Mouse (Mus musculus) MEL (cell line): ENCODE measurements around the gene Cemip2. TPM values are rescaled to one million over a fixed set of nuclear protein-coding genes. Genes with fewer than 3 reads are reported as not detected.

ENCODE experiments used
- DNase-seq: peaks from one replicate; pipeline ENCODE4 v3.0.0; 2011; ENCODE audit warnings: low read depth, low spot score
- H3K27ac ChIP-seq: 2 replicates; pipeline ENCODE4 v1.5.1; 2012; ENCODE audit warnings: low read depth, mild to moderate bottlenecking, control low read depth, low read length, moderate library complexity; ENCODE audit not compliant: control insufficient read depth
- H3K27me3 ChIP-seq, 2 experiments: fragments of 150-350 bp in 1 of 2; sonication (generic) in 1 of 2; 2 replicates each; pipeline ENCODE4 v1.6.1; 2012; ENCODE audit warnings: low read length in 2 of 2, mild to moderate bottlenecking in 2 of 2, improper control_type of control experiment in 1 of 2, moderate library complexity in 1 of 2; ENCODE audit not compliant: insufficient read depth in 2 of 2, control insufficient read depth in 1 of 2
- H3K36me3 ChIP-seq, 2 experiments: 2 replicates each; pipeline ENCODE4 v1.6.1; 2012 to 2014; ENCODE audit warnings: low read length in 2 of 2, improper control_type of control experiment in 1 of 2, inconsistent platforms in 1 of 2, mild to moderate bottlenecking in 1 of 2; ENCODE audit not compliant: insufficient read depth in 2 of 2, control insufficient read depth in 1 of 2
- H3K4me1 ChIP-seq, 2 experiments: fragments of 150-350 bp in 1 of 2; sonication (generic) in 1 of 2; 2 replicates each; pipeline ENCODE4 v1.6.1; 2012; ENCODE audit warnings: low read length in 2 of 2, improper control_type of control experiment in 1 of 2, mild to moderate bottlenecking in 1 of 2; ENCODE audit not compliant: insufficient read depth in 2 of 2, control insufficient read depth in 1 of 2
- H3K4me3 ChIP-seq, 2 experiments: fragments of 150-350 bp in 1 of 2; sonication (generic) in 1 of 2; 2 replicates each; pipeline ENCODE4 v1.5.1; 2012; ENCODE audit warnings: low read depth in 2 of 2, low read length in 2 of 2, mild to moderate bottlenecking in 2 of 2, moderate library complexity in 2 of 2, control low read depth in 1 of 2, improper control_type of control experiment in 1 of 2; ENCODE audit not compliant: control insufficient read depth in 1 of 2, insufficient read depth in 1 of 2
- H3K79me2 ChIP-seq: 2 replicates; pipeline ENCODE4 v1.6.1; 2012; ENCODE audit warnings: mild to moderate bottlenecking, low read length, moderate library complexity; ENCODE audit not compliant: control insufficient read depth, poor library complexity, insufficient read depth
- H3K9ac ChIP-seq: 2 replicates; pipeline ENCODE4 v1.6.1; 2012; ENCODE audit warnings: low read depth, mild to moderate bottlenecking, control low read depth, low read length, moderate library complexity; ENCODE audit not compliant: control insufficient read depth, poor library complexity, severe bottlenecking
- H3K9me3 ChIP-seq: fragments of 150-350 bp; sonication (generic); replicated peaks from 2 replicates; pipeline ENCODE4 v1.6.1; 2012; ENCODE audit warnings: mild to moderate bottlenecking, low read length, improper control_type of control experiment, moderate library complexity; ENCODE audit not compliant: insufficient read depth
- CHD2 ChIP-seq: IDR thresholded peaks from 2 replicates; pipeline ENCODE4 v1.6.1; 2011; ENCODE audit warnings: low read length, improper control_type of control experiment
- E2F4 ChIP-seq: IDR thresholded peaks from 2 replicates; pipeline ENCODE4 v1.6.1; 2011; ENCODE audit warnings: low read depth, low read length, improper control_type of control experiment, borderline replicate concordance
- ELF1 ChIP-seq: IDR thresholded peaks from 2 replicates; pipeline ENCODE4 v1.6.1; 2014; ENCODE audit warnings: low read depth, mild to moderate bottlenecking, inconsistent platforms, low read length, improper control_type of control experiment, moderate library complexity
- GABPA ChIP-seq: IDR thresholded peaks from 2 replicates; pipeline ENCODE4 v1.6.1; 2012; ENCODE audit warnings: low read depth, mild to moderate bottlenecking, inconsistent platforms, low read length, improper control_type of control experiment, moderate library complexity
- GATA1 ChIP-seq: IDR thresholded peaks from 2 replicates; pipeline ENCODE4 v1.6.1; 2011; ENCODE audit warnings: low read depth, low read length, improper control_type of control experiment
- KAT2A ChIP-seq: conservative IDR thresholded peaks from 2 replicates; pipeline ENCODE4 v1.6.1; 2012; ENCODE audit warnings: low read depth, low read length, improper control_type of control experiment, inconsistent platforms
- MAFK ChIP-seq: IDR thresholded peaks from 2 replicates; pipeline ENCODE4 v1.6.1; 2011; ENCODE audit warnings: low read depth, mild to moderate bottlenecking, low read length, improper control_type of control experiment, borderline replicate concordance
- MAX ChIP-seq: IDR thresholded peaks from 2 replicates; pipeline ENCODE4 v1.6.1; 2011; ENCODE audit warnings: low read length, improper control_type of control experiment
- MAZ ChIP-seq: IDR thresholded peaks from 2 replicates; pipeline ENCODE4 v1.6.1; 2012; ENCODE audit warnings: low read depth, mild to moderate bottlenecking, inconsistent platforms, low read length, improper control_type of control experiment
- MEF2A ChIP-seq: IDR thresholded peaks from 2 replicates; pipeline ENCODE4 v1.6.1; 2014; ENCODE audit warnings: low read depth, mild to moderate bottlenecking, inconsistent platforms, low read length, improper control_type of control experiment; ENCODE audit not compliant: poor library complexity, insufficient replicate concordance, severe bottlenecking; ENCODE audit errors: extremely low read depth
- POLR2AphosphoS5 ChIP-seq: IDR thresholded peaks from 2 replicates; pipeline ENCODE4 v1.6.1; 2012; ENCODE audit warnings: low read depth, borderline replicate concordance, mild to moderate bottlenecking, inconsistent platforms, low read length, moderate library complexity, mixed read lengths
- RAD21 ChIP-seq: IDR thresholded peaks from 2 replicates; pipeline ENCODE4 v1.6.1; 2011; ENCODE audit warnings: mild to moderate bottlenecking, low read depth, low read length, improper control_type of control experiment
- RCOR1 ChIP-seq: IDR thresholded peaks from 2 replicates; pipeline ENCODE4 v1.6.1; 2012; ENCODE audit warnings: low read depth, mild to moderate bottlenecking, inconsistent platforms, low read length, improper control_type of control experiment
- SIN3A ChIP-seq: IDR thresholded peaks from 2 replicates; pipeline ENCODE4 v1.6.1; 2012; ENCODE audit warnings: low read length, improper control_type of control experiment, inconsistent platforms
- SMC3 ChIP-seq: IDR thresholded peaks from 2 replicates; pipeline ENCODE4 v1.6.1; 2011; ENCODE audit warnings: low read depth, low read length, improper control_type of control experiment
- TAL1 ChIP-seq: IDR thresholded peaks from 2 replicates; pipeline ENCODE4 v1.6.1; 2012; ENCODE audit warnings: mild to moderate bottlenecking, inconsistent platforms, low read length, moderate library complexity, mixed read lengths
- TBP ChIP-seq: IDR thresholded peaks from 2 replicates; pipeline ENCODE4 v1.8.0; 2011; ENCODE audit warnings: low read depth, low read length, improper control_type of control experiment
- TCF12 ChIP-seq: IDR thresholded peaks from 2 replicates; pipeline ENCODE4 v1.6.1; 2014; ENCODE audit warnings: low read depth, mild to moderate bottlenecking, inconsistent platforms, low read length, improper control_type of control experiment, moderate library complexity
- UBTF ChIP-seq: IDR thresholded peaks from 2 replicates; pipeline ENCODE4 v1.6.1; 2012; ENCODE audit warnings: low read depth, mild to moderate bottlenecking, inconsistent platforms, low read length, improper control_type of control experiment, moderate library complexity, borderline replicate concordance; ENCODE audit not compliant: insufficient read depth
- USF1 ChIP-seq: IDR thresholded peaks from 2 replicates; pipeline ENCODE4 v1.6.1; 2014; ENCODE audit warnings: low read depth, mild to moderate bottlenecking, inconsistent platforms, low read length, improper control_type of control experiment, moderate library complexity
- ZC3H11A ChIP-seq: IDR thresholded peaks from 2 replicates; pipeline ENCODE4 v1.6.1; 2012; ENCODE audit warnings: low read depth, mild to moderate bottlenecking, inconsistent platforms, low read length, improper control_type of control experiment
- polyA plus RNA-seq, 2 experiments: library from polyadenylated mRNA; stranded (reverse) in 1 of 2; unstranded in 1 of 2; fragments of >175 nt in 1 of 2; fragments of >200 nt in 1 of 2; gene quantifications; 2 replicates each; pipeline versions ENCODE4 v1.2.1 to v1.2.4; 2012; ENCODE audit warnings: low replicate concordance in 2 of 2, low read depth in 1 of 2; ENCODE audit not compliant: insufficient read length in 2 of 2, insufficient read depth in 1 of 2, missing spikeins in 1 of 2
- total RNA-seq: library from RNA; depleted of rRNA; stranded (reverse); fragments of 300-350 nt; gene quantifications from 2 replicates; pipeline ENCODE4 v1.2.3, GENCODE M21; 2012

Gene Cemip2
- total and polyA plus RNA-seq, 3 experiments: 5.0 to 5.9 TPM; not detected in 1

GRCm38 (mm10) chr19:21805305-21805704 is 27.2 kb downstream of the Cemip2 start:
- H3K9ac ChIP-seq: no peak overlapping the region
- no peaks in the 10 kb centered on the region for H3K27me3 ChIP-seq
- H3K4me1 ChIP-seq: no peaks in the 10 kb centered on the region
- peaks cover 0 to 2% of the 10 kb centered on the region in 2 experiments; a peak in 2 of 4 replicates for H3K36me3 ChIP-seq
- H3K4me3 ChIP-seq: no peak overlapping the region
- TF ChIP-seq MAFK: no peak
- TF ChIP-seq TBP: no peak
- TF ChIP-seq MAZ: no peak
- TF ChIP-seq E2F4: no peak
- TF ChIP-seq CHD2: no peak
- TF ChIP-seq MEF2A: no peak
- no peak for TF ChIP-seq RCOR1
- no peak for TF ChIP-seq TAL1
- TF ChIP-seq MAX: no peak
- TF ChIP-seq GABPA: no peak
- no peak for TF ChIP-seq TCF12
- no peak for TF ChIP-seq ELF1
- TF ChIP-seq, all 39 proteins: peak for 0
- H3K9me3 ChIP-seq: no peaks in the 10 kb centered on the region
- no peak overlapping the region for H3K27ac ChIP-seq
- no peaks in the 10 kb centered on the region for H3K79me2 ChIP-seq
- DNase-seq: no peak

DNA sequence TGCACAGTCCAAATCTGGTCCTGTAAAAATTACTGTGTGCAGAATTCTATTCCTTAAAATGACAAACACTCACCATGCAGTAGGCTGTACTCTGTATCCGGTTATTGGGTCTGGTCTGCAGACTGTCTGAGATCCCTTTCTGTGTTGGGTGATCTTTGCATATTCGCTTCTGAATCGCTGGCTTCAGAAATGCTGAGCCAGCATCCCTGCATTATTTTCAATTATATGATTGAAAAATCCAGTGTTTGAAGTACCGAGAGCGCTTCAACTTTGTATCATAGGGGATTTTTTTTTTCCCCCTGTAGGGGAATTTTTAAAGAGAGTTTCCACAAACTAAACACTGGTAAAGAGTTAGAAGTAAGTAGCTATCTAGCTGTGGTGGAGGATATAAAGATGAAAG is 32.0 kb downstream of the Cemip2 start:
- H3K79me2 ChIP-seq: no peaks in the 10 kb centered on the region
- H3K27ac ChIP-seq: no peak overlapping the region
- no peaks in the 10 kb centered on the region; a peak in 1 of 4 replicates for H3K36me3 ChIP-seq
- TF ChIP-seq MAFK: no peak
- TF ChIP-seq ZC3H11A: no peak
- TF ChIP-seq SIN3A: no peak
- TF ChIP-seq CHD2: no peak
- no peak for TF ChIP-seq UBTF
- TF ChIP-seq TAL1: no peak
- no peak for TF ChIP-seq RAD21
- TF ChIP-seq GABPA: no peak
- no peak for TF ChIP-seq POLR2AphosphoS5
- TF ChIP-seq KAT2A: no peak
- no peak for TF ChIP-seq MAZ
- no peak for TF ChIP-seq USF1
- no peak for TF ChIP-seq GATA1
- TF ChIP-seq SMC3: no peak
- H3K9me3 ChIP-seq: no peaks in the 10 kb centered on the region
- no peaks in the 10 kb centered on the region for H3K27me3 ChIP-seq
- no peaks in the 10 kb centered on the region for H3K4me1 ChIP-seq
- H3K9ac ChIP-seq: no peak overlapping the region
- H3K4me3 ChIP-seq: no peak overlapping the region
- no peak for DNase-seq
